ENCODE assay signal across 18 mouse cellular contexts in genomic region chr2:168338819-168339218, GRCm38 (mm10). TPM values are rescaled to one million over a fixed set of nuclear protein-coding genes. Genes with fewer than 3 reads are reported as not detected.
DNase-seq lines count a peak whose midpoint lies in the region; ATAC-seq and TF ChIP-seq lines count a peak whose summit lies in the region.
"Had no signal": no experiment of that assay in that cellular context is flagged by ENCODE, and none has a peak within 500 bp of the region (broad histone marks: within the 10 kb centered on the region; RNA-seq: fewer than 3 reads in every experiment).

No protein-coding gene starts in this region.

- DNase-seq in hindbrain, postnatal 0 days (ENCODE audit: low spot score), result no peak
- peak; percentile 33 for DNase-seq in brain, adult 2 months (ENCODE audit: low read depth, low spot score)
- DNase-seq in layer of hippocampus, adult 18-20 months (ENCODE audit: low spot score in 2 of 2), result peak; percentile 37 to 65
- no peak for DNase-seq in adrenal gland, adult (ENCODE audit: inconsistent age in 2 of 2, low spot score in 1 of 2)
- no peak for DNase-seq in left cerebral cortex, postnatal 36 days (ENCODE audit: low spot score in 2 of 2)
- DNase-seq: adrenal gland, adult 2 months; gastrocnemius, postnatal 25 days; heart, postnatal 10 days; thymus, postnatal 25 days had no signal

- ATAC-seq in hindbrain, embryonic 15.5 days (ENCODE audit: low FRiP score, low read depth), result no peak
- no peak for ATAC-seq in hindbrain, postnatal 0 days
- no peak for ATAC-seq in midbrain, embryonic 13.5 days
- ATAC-seq: intestine, postnatal 0 days had no signal

- intact Hi-C loops in left cerebral cortex, postnatal 36 days (cut with DNase I), result no loop called here

- no peaks in the 10 kb centered on the region for H3K9me3 ChIP-seq in hindbrain, embryonic 15.5 days
- H3K9me3 ChIP-seq in hindbrain, postnatal 0 days (ENCODE audit: low read length), result no peaks in the 10 kb centered on the region
- H3K9me3 ChIP-seq in midbrain, embryonic 13.5 days, result no peaks in the 10 kb centered on the region
- H3K9me3 ChIP-seq: embryonic facial prominence, embryonic 13.5 days; heart, embryonic 10.5 days; lung, embryonic 15.5 days had no signal

- H3K4me2 ChIP-seq in hindbrain, embryonic 15.5 days, result no peak overlapping the region
- H3K4me2 ChIP-seq in hindbrain, postnatal 0 days (ENCODE audit: low read depth, low read length), result no peak overlapping the region
- no peak overlapping the region for H3K4me2 ChIP-seq in midbrain, embryonic 13.5 days (replicated peaks)
- H3K4me2 ChIP-seq: embryonic facial prominence, embryonic 13.5 days; hindbrain, embryonic 14.5 days; lung, embryonic 15.5 days had no signal

- H3K9ac ChIP-seq in hindbrain, embryonic 15.5 days, result no peak overlapping the region
- H3K9ac ChIP-seq in hindbrain, postnatal 0 days (replicated peaks; ENCODE audit: low read length), result no peak overlapping the region
- no peak overlapping the region for H3K9ac ChIP-seq in midbrain, embryonic 13.5 days (replicated peaks)
- H3K9ac ChIP-seq: embryonic facial prominence, embryonic 13.5 days; hindbrain, embryonic 14.5 days; liver, embryonic 14.5 days; lung, embryonic 15.5 days had no signal

- H3K36me3 ChIP-seq in hindbrain, embryonic 15.5 days, result no peaks in the 10 kb centered on the region
- H3K36me3 ChIP-seq in hindbrain, postnatal 0 days (ENCODE audit: insufficient read depth, low read length), result no peaks in the 10 kb centered on the region
- no peaks in the 10 kb centered on the region for H3K36me3 ChIP-seq in midbrain, embryonic 13.5 days
- H3K36me3 ChIP-seq: embryonic facial prominence, embryonic 13.5 days; heart, embryonic 10.5 days; lung, embryonic 15.5 days had no signal

- WGBS in hindbrain, embryonic 15.5 days, result 57% methylated on average over 6 of the region's 6 CpGs
- 31% methylated on average over 6 of the region's 6 CpGs for WGBS in hindbrain, postnatal 0 days
- 29% methylated on average over 6 of the region's 6 CpGs for WGBS in midbrain, embryonic 13.5 days

- H3K4me3 ChIP-seq in hindbrain, embryonic 15.5 days, result no peak overlapping the region
- H3K4me3 ChIP-seq in hindbrain, postnatal 0 days (ENCODE audit: low read length), result no peak overlapping the region
- H3K4me3 ChIP-seq in midbrain, embryonic 13.5 days (replicated peaks), result no peak overlapping the region
- H3K4me3 ChIP-seq: embryonic facial prominence, embryonic 13.5 days; heart, embryonic 10.5 days; lung, embryonic 15.5 days had no signal

- H3K4me1 ChIP-seq in hindbrain, embryonic 15.5 days (replicated peaks), result peaks cover 37% of the 10 kb centered on the region
- H3K4me1 ChIP-seq in hindbrain, postnatal 0 days (ENCODE audit: insufficient read depth, low read length), result peaks cover 8% of the 10 kb centered on the region
- peaks cover 48% of the 10 kb centered on the region for H3K4me1 ChIP-seq in midbrain, embryonic 13.5 days (replicated peaks)

- no peaks in the 10 kb centered on the region for H3K27me3 ChIP-seq in hindbrain, embryonic 15.5 days
- H3K27me3 ChIP-seq in hindbrain, postnatal 0 days (ENCODE audit: insufficient read depth, low read length), result no peaks in the 10 kb centered on the region
- H3K27me3 ChIP-seq in midbrain, embryonic 13.5 days, result peaks cover 8% of the 10 kb centered on the region
- H3K27me3 ChIP-seq: embryonic facial prominence, embryonic 13.5 days; lung, embryonic 15.5 days had no signal

- no peak for TF ChIP-seq CTCF in hindbrain, postnatal 0 days (IDR thresholded peaks at IDR 0.05; ENCODE audit: low read depth)

- 0 out of 2 replicates have a peak overlapping the region, but pooled peaks have one; percentile 27 for H3K27ac ChIP-seq in hindbrain, embryonic 15.5 days (replicated peaks)
- no peak overlapping the region for H3K27ac ChIP-seq in hindbrain, postnatal 0 days
- 0 out of 2 replicates have a peak overlapping the region, but pooled peaks have one; percentile 9 for H3K27ac ChIP-seq in midbrain, embryonic 13.5 days
- H3K27ac ChIP-seq: embryonic facial prominence, embryonic 13.5 days; heart, embryonic 10.5 days; hindbrain, embryonic 14.5 days; liver, embryonic 14.5 days; lung, embryonic 15.5 days; macrophage had no signal

RNA-seq across cellular contexts. Expression of gene Kcng1, which starts 57.3 kb away (rescaled TPM):
- 1.8 and 1.9 TPM in 2 replicates for polyA plus RNA-seq in hindbrain, embryonic 15.5 days (2015; fragmentation: Nextera tagmentation; extraction: Ambion mirVana)
- 0.32 and 0.89 TPM in 2 replicates for total RNA-seq in hindbrain, postnatal 0 days (2014; rRNA removed)
- polyA plus RNA-seq in hindbrain, postnatal 0 days (2015; fragmentation: Nextera tagmentation; extraction: Ambion mirVana), result 1.1 TPM in 2 replicates
- 10 to 100 TPM; 43.9 to 51.6 TPM for total RNA-seq in layer of hippocampus, adult 18-20 months (2021)
- 2.6 and 3.9 TPM in 2 replicates for polyA plus RNA-seq in midbrain, embryonic 13.5 days (2015; fragmentation: Nextera tagmentation; extraction: Ambion mirVana)
- 10 to 100 TPM; 25.4 to 38.6 TPM for total RNA-seq in left cerebral cortex, postnatal 36 days (2021)
- total RNA-seq: adrenal gland, adult 2 months had no signal
- polyA plus RNA-seq: macrophage had no signal

Comparison
In these comparisons a context has a peak if more than half of its experiments do, and no peak if none do; other contexts are left out.
1. DNase-seq: peak in brain, adult 2 months (single experiment) and layer of hippocampus, adult 18-20 months (2 of 2); none in hindbrain, postnatal 0 days (single experiment), adrenal gland, adult (0 of 2) and left cerebral cortex, postnatal 36 days (0 of 2).
2. RNA of gene Kcng1, which starts 57.3 kb away (total RNA-seq): 43.9 to 51.6 TPM in layer of hippocampus, adult 18-20 months and 25.4 to 38.6 TPM in left cerebral cortex, postnatal 36 days; 0.32 to 0.89 TPM in hindbrain, postnatal 0 days; every median in the first group is over 10 times any median in the second.